Mouse (Mus musculus): ENCODE results near the gene Grm8.

Gene Grm8

DNA sequence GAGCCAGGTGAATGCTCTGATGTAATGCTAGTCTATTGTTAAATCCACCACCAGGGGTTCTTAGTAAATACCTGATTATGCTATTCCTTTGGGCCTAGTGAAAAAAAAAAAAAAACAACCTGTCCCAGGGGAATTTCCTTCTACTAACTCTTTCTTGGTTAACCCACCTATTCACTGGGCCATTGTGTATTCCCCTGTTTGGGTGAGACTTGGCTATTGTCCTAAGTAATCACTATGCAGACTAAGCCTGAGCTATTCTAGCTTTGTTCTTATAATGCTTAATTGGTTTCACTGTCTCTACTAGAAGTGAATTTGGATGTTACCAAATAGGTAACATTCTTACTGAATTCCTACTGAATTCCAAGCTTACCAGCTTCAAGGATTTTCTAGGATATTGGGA, 872.4 kb downstream of the Grm8 start:
- DNase-seq (ENCODE audit: low read depth, low spot score), result no peak

- no peak for DNase-seq (ENCODE audit: low read depth, low spot score)
Observed at GRCm38 (mm10) chr6:27240416-27240815, 894.6 kb downstream of the Grm8 start.

DNA sequence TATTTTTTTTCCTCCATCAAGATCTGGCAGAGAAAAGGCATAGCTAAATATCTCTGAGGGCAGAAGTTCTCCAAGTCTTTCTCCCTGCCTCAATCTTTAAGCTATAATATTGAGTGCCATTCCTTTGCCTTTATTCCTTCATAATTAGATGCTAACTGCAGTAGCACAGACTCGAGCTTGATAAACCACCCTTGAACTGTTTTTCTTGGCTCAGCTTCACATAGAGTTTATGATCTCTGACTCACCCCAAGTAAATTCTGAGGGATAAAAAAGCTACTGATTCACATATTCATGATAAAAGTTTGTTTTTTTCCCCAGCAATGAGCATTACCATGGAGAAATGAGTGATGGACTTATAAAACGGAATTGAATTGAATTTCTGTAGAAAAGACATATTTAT, 895.0 kb downstream of the Grm8 start:
- DNase-seq (ENCODE audit: low read depth, low spot score), result no peak

Data from forelimb bud, embryonic 11.5 days (tissue).